Mouse (Mus musculus): ENCODE results near the gene Bcl10.

GRCm38 (mm10) chr3:145971501-145971900, 48.9 kb downstream of the Bcl10 start:
- TF ChIP-seq CTCF (IDR thresholded peaks at IDR 0.05; ENCODE audit: low read depth) (no peak), EP300 (IDR thresholded peaks at IDR 0.05; ENCODE audit: low read depth) (no peak)

Measured in heart, postnatal 0 days (tissue).